Mouse (Mus musculus): ENCODE results near the gene Pard3b. TPM values are rescaled to one million over a fixed set of nuclear protein-coding genes. Genes with fewer than 3 reads are reported as not detected.

Pard3b gene
- total and polyA plus RNA-seq, 2 experiments from 2014 or later: 4.4 to 6.1 TPM

DNA sequence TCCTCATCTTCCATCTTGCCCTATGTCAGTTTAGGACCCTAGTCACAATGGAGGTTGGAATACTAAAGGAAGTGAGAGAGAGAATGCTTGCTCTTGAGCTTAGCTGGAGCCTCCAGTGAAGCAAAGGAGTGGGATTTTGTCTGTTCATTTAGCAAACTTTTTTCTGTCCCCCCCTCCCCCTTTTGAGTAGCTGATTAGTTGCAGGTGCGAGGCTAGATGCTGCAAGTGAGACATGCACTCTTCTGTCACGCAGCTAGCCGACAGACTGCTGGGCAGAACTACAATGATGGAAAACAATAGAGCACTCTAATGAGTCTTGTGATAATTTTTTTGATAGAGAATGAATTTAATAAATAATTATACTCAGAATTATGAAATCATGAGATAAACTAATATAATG lies 49.7 kb downstream of the Pard3b start:
- H3K36me3 ChIP-seq (ENCODE audit: insufficient read depth): no peaks in the 10 kb centered on the region
- no peaks in the 10 kb centered on the region for H3K27me3 ChIP-seq (ENCODE audit: insufficient read depth, low read length)
- no peak overlapping the region for H3K4me3 ChIP-seq (ENCODE audit: low read depth, low read length)
- DNase-seq: no peak
- 53% methylated on average over 3 of the region's 3 CpGs for WGBS
- no peaks in the 10 kb centered on the region for H3K9me3 ChIP-seq (ENCODE audit: low read length)
- no peak overlapping the region for H3K4me2 ChIP-seq (ENCODE audit: low read depth)
- ATAC-seq: no peak
- no peak overlapping the region for H3K27ac ChIP-seq (ENCODE audit: low read depth, low read length)
- no peaks in the 10 kb centered on the region for H3K4me1 ChIP-seq (ENCODE audit: insufficient read depth)
- no peak overlapping the region for H3K9ac ChIP-seq
- no peak for TF ChIP-seq CTCF (IDR thresholded peaks at IDR 0.05; ENCODE audit: low read depth)

DNA sequence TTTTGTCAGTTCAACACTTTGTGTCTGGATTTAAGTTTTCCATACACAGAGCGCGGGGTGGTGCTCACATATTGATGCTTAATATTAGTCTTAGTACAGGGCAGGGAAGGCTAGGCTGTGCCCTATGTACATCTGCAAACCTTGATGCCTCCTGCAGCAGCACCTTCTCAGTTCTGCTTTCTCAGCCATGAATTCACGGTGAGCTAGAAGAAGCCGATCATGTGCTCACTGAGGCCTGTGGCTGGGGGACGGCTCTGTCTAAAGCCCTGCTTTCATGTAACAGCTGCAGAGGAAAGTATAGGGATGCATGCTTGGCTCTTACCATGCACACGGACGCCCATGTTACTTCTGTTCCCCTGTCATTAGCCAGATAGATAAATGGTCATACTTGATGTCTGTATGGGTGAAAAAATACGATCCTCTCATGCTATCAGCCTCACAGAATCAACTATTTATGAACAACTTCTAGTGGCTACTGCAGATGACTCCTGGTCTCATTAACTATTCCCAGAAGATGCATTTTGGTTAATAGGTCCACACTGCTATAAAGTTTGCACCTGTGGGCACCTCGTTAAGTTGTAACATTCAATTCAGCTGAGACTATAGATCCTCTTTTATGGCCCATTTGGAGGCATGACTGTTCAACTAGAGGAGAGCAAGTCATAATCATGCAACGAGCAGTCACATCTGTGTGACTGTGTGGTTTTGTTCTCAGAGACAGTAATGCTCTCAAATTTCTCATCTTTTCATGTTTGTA lies 60.0 kb downstream of the Pard3b start:
- no peak for DNase-seq
- no peaks in the 10 kb centered on the region for H3K36me3 ChIP-seq (ENCODE audit: insufficient read depth)
- 0 out of 2 replicates have a peak, but pooled peaks cover 3% of the 10 kb centered on the region for H3K4me1 ChIP-seq (ENCODE audit: insufficient read depth)
- 71% methylated on average over 10 of the region's 10 CpGs for WGBS
- H3K27ac ChIP-seq (ENCODE audit: low read depth, low read length): no peak overlapping the region
- no peaks in the 10 kb centered on the region for H3K27me3 ChIP-seq (ENCODE audit: insufficient read depth, low read length)
- H3K9ac ChIP-seq: no peak overlapping the region
- ATAC-seq: no peak
- no peaks in the 10 kb centered on the region for H3K9me3 ChIP-seq (ENCODE audit: low read length)
- H3K4me3 ChIP-seq (ENCODE audit: low read depth, low read length): no peak overlapping the region
- H3K4me2 ChIP-seq (ENCODE audit: low read depth): no peak overlapping the region
- TF ChIP-seq CTCF (IDR thresholded peaks at IDR 0.05; ENCODE audit: low read depth): no peak

DNA sequence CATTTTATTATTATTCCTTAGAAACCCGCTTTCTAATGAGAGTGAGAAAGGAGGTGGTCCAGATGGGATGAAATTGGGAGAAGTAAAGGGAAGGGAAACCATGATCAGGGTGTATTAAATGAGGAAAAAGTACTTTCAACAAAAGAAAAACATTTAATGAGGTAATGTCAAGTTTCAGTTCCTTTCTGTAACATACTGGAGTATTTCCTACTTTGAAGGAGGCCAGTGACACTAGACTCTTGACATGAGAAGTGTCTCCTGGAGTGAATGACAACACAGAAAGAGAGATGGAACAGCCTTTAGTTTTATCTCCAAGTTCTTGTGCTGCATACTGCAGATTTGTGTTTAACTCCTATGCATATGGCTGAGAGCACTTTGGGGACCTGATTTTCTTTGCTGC lies 71.2 kb downstream of the Pard3b start:
- Histone ChIP-seq H3K9me3 (ENCODE audit: low read length) (no peaks in the 10 kb centered on the region), H3K27ac (ENCODE audit: low read depth, low read length) (no peak overlapping the region), H3K27me3 (ENCODE audit: insufficient read depth, low read length) (no peaks in the 10 kb centered on the region), H3K4me1 (ENCODE audit: insufficient read depth) (no peaks in the 10 kb centered on the region), H3K4me2 (ENCODE audit: low read depth) (no peak overlapping the region), H3K4me3 (ENCODE audit: low read depth, low read length) (no peak overlapping the region), H3K9ac (no peak overlapping the region), H3K36me3 (ENCODE audit: insufficient read depth) (no peaks in the 10 kb centered on the region)
- ATAC-seq: no peak
- DNase-seq: no peak
- 89% methylated on average over 1 of the region's 1 CpGs for WGBS
- TF ChIP-seq CTCF (IDR thresholded peaks at IDR 0.05; ENCODE audit: low read depth): no peak

DNA sequence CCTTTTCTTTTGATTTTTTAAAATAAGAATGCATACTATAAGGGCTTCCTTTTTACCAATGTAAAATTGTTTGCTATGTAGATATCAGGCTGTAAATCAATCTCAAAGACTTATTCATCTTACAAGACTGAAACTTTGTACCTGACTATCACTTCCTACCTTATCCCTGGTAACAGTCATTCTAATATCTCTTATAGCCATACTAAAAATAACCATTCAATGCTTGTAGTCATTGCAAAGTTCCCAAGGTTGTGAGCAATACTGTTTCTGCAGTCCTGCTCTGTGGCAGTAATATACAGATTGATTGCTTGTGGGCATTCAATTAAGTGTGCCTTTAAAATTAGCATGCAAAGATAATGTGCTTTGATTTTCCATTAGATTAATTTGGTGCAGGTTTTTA lies 72.9 kb downstream of the Pard3b start:
- Histone ChIP-seq H3K27ac (ENCODE audit: low read depth, low read length) (no peak overlapping the region), H3K4me3 (ENCODE audit: low read depth, low read length) (no peak overlapping the region), H3K27me3 (ENCODE audit: insufficient read depth, low read length) (no peaks in the 10 kb centered on the region), H3K36me3 (ENCODE audit: insufficient read depth) (no peaks in the 10 kb centered on the region), H3K9ac (no peak overlapping the region), H3K9me3 (ENCODE audit: low read length) (no peaks in the 10 kb centered on the region), H3K4me2 (ENCODE audit: low read depth) (no peak overlapping the region), H3K4me1 (ENCODE audit: insufficient read depth) (no peaks in the 10 kb centered on the region)
- no peak for TF ChIP-seq CTCF (IDR thresholded peaks at IDR 0.05; ENCODE audit: low read depth)
- ATAC-seq (no peak), DNase-seq (no peak)

DNA sequence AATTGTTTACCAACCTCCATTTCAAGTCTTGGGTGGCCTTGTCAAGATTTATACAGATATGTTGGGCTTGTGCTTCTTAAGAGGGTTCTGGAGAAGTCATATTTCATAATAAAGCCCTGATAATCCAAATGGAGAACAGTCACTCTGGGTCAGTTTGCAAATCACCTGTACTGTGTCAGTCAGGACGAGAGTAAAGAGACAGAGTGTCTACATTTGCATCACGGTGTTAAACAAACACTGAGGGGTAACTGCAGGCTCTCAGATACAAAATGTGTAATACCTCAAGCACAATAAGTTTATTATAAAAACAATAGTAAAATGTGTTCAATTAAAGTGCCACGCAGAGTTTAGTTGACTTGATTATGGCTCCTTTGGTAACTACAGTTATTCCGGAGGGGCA lies 91.0 kb downstream of the Pard3b start:
- 52% methylated on average over 4 of the region's 4 CpGs for WGBS
- no peak overlapping the region for H3K27ac ChIP-seq (ENCODE audit: low read depth, low read length)
- no peak overlapping the region for H3K9ac ChIP-seq
- no peak overlapping the region for H3K4me3 ChIP-seq (ENCODE audit: low read depth, low read length)
- H3K36me3 ChIP-seq (ENCODE audit: insufficient read depth): no peaks in the 10 kb centered on the region
- no peaks in the 10 kb centered on the region for H3K4me1 ChIP-seq (ENCODE audit: insufficient read depth)
- no peak for ATAC-seq
- no peaks in the 10 kb centered on the region for H3K9me3 ChIP-seq (ENCODE audit: low read length)
- H3K27me3 ChIP-seq (ENCODE audit: insufficient read depth, low read length): no peaks in the 10 kb centered on the region
- no peak overlapping the region for H3K4me2 ChIP-seq (ENCODE audit: low read depth)
- no peak for DNase-seq
- no peak for TF ChIP-seq CTCF (IDR thresholded peaks at IDR 0.05; ENCODE audit: low read depth)

DNA sequence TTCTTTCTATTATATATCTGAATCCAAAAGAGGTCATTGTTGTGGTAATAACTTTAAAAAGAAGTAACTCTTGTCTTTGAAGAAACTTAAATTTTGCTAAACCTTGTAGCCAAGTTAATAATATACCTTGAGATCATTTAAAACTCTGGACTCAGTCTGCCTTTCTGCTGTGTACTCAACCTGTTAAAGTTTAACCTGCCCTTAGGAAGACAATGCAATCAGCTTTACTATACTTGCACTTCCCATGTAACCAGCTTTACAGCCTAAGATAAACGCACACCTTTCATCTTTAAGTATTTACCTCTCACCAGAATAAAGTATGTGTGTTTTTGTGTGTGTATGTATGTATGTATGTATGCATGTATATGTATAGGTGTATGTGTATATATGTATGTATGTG lies 97.9 kb downstream of the Pard3b start:
- Histone ChIP-seq H3K27me3 (ENCODE audit: insufficient read depth, low read length) (no peaks in the 10 kb centered on the region), H3K4me3 (ENCODE audit: low read depth, low read length) (no peak overlapping the region), H3K9ac (no peak overlapping the region), H3K27ac (ENCODE audit: low read depth, low read length) (no peak overlapping the region), H3K4me2 (ENCODE audit: low read depth) (no peak overlapping the region), H3K4me1 (ENCODE audit: insufficient read depth) (no peaks in the 10 kb centered on the region), H3K36me3 (ENCODE audit: insufficient read depth) (no peaks in the 10 kb centered on the region), H3K9me3 (ENCODE audit: low read length) (no peaks in the 10 kb centered on the region)
- 95% methylated on average over 1 of the region's 1 CpGs for WGBS
- TF ChIP-seq CTCF (IDR thresholded peaks at IDR 0.05; ENCODE audit: low read depth): no peak
- ATAC-seq: no peak
- DNase-seq: no peak

DNA sequence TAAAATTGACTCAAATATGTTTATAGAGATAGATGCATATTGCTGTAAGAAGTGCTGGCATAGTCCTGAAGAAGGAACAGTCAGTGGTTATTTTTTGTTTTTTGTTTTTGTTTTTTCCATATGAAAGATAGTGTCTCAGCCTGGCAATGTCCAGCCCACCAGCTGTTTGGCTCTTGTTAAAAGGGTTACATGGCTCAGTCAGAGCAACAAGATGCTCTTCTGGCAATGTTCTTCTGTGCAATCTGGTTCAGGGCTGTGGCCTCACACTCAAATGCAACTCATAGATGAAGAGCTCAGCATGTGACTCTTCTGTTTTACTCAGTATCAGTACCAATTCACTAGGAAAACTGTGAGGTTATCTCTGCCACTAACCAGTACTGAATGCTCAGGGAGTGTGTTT lies 104.2 kb downstream of the Pard3b start:
- no peaks in the 10 kb centered on the region for H3K9me3 ChIP-seq (ENCODE audit: low read length)
- H3K9ac ChIP-seq: no peak overlapping the region
- H3K27me3 ChIP-seq (ENCODE audit: insufficient read depth, low read length): no peaks in the 10 kb centered on the region
- ATAC-seq (no peak), DNase-seq (no peak)
- no peak overlapping the region for H3K4me3 ChIP-seq (ENCODE audit: low read depth, low read length)
- no peaks in the 10 kb centered on the region for H3K4me1 ChIP-seq (ENCODE audit: insufficient read depth)
- no peak overlapping the region for H3K4me2 ChIP-seq (ENCODE audit: low read depth)
- H3K36me3 ChIP-seq (ENCODE audit: insufficient read depth): no peaks in the 10 kb centered on the region
- TF ChIP-seq CTCF (IDR thresholded peaks at IDR 0.05; ENCODE audit: low read depth): no peak
- H3K27ac ChIP-seq (ENCODE audit: low read depth, low read length): no peak overlapping the region

Data from forebrain, postnatal 0 days (tissue).